Mouse (Mus musculus) ES-E14 (cell line): ENCODE results near the gene Creld1.

Experiments
- CHD2 ChIP-seq: IDR thresholded peaks from 2 replicates; pipeline ENCODE4 v1.6.1; 2014; ENCODE audit warnings: mild to moderate bottlenecking, low read depth, low read length, inconsistent platforms
- HCFC1 ChIP-seq: IDR thresholded peaks from 2 replicates; pipeline ENCODE4 v1.6.1; 2012; ENCODE audit warnings: low read length, inconsistent platforms, borderline replicate concordance; ENCODE audit not compliant: insufficient read depth
- MAFK ChIP-seq: IDR thresholded peaks from 2 replicates; pipeline ENCODE4 v1.6.1; 2014; ENCODE audit warnings: mild to moderate bottlenecking, low read depth, low read length, inconsistent platforms; ENCODE audit not compliant: insufficient read depth
- ZC3H11A ChIP-seq: IDR thresholded peaks from 2 replicates; pipeline ENCODE4 v1.6.1; 2012; ENCODE audit warnings: low read depth, mild to moderate bottlenecking, inconsistent platforms, low read length, borderline replicate concordance
- ZNF384 ChIP-seq: IDR thresholded peaks from 2 replicates; pipeline ENCODE4 v1.6.1; 2012; ENCODE audit warnings: low read depth, low read length, inconsistent platforms

DNA sequence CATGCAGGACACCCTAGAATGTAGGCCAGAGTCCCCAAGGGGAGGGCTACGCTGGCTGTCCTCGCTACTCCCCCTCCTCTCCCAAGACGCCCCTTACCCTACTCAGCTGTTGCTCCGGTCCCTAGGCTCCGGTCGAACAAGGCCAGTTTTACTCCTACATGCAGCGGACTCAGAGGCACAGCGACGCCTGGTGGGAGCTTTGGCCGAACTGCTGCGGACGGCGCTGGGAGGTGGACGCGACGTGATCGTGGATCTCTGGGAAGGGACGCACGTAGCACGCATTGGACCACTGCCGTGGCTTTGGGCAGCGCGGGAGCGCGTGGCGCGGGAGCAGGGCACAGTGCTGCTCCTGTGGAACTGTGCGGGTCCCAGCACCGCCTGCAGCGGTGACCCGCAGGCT, 13.7 kb upstream of the Creld1 start:
- TF ChIP-seq MAFK = no peak
- TF ChIP-seq ZNF384 = no peak
- TF ChIP-seq CHD2 = no peak
- no peak for TF ChIP-seq ZC3H11A
- no peak; the same call in 1 of the 2 replicates for TF ChIP-seq HCFC1
